Mouse (Mus musculus): ENCODE measurements at regions not wholly inside any gene's neighbourhood (a gene's known extent, or its start where the extent isn't known, plus 50 kb on each side); places are given as distances from the start of the nearest gene placed in this dataset.

DNA sequence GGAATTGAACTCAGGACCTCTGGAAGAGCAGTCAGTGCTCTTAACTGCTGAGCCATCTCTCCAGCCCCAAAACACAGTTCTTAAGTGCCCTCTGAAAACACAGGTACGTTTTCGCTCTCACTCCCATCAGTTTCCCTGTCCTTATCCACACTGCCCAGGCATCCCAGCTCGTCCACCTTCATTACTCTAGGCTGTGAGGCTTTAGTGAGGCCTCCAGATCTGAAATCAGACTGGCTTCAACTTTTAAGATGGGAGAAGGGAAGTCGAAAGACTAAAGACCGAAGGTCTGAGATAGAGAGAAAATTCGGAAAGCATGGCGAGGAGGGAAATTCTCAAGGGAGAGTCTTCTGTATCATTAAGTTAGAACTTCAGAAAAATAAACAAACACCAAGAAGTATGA, 54.8 kb upstream of the Tet2 start:
- DNase-seq: no peak

DNA sequence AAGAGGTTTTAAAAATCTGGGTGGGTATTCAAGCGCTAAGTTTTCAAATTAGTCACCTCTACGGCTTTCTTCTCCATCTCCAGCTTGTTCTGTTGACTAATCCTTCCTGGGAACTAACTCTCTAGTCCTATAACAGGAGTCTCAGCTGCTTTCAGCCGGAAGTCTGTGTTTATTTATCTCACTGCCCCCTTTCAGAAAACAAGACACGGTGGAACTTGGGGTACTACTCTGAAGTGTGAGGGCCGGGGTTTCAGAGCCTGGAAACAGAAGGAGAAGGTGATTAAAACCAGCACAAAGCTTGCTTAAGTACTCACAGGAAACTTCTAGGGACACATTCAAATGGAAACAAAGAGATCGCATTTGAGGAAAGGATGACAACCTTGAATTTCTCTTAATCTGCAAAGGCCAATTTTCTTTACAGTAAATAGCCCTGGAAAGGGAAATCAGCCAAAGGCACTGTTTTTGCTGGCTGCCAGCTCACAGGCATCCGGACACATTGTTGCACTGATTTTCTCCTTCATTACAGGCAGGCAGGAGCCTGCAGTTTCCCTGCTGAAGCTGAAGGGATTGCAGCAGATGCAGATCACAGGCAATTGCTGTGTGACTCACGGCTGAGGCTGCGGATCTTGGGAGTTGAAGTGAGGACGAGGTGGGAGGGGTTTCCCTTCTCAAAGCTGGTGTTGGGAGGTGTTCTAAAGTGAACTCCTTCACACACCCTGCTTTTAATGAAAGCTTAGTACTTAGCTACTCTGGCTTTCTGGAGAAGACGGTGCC, 55.7 kb upstream of the Tet2 start:
- peak; percentile 71 for DNase-seq

DNA sequence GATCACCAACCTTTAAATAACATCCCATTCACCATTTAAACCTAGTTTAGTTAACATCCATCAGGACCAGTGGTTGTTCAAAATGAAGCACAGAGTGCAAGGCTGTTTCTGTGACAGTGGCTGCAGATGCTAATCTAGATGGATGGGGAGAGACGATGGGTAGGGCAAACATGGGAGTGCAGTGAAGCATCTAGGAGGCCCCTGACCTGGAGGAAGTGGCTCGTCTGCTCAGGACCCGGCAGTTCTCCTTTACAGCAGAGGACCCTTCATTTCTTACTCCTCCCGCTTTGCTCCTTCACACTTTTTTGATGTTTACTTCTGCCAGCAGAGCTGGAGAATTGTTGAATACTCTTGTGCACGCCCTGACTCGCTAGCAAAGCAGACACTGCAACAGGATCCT, 60.5 kb upstream of the Tet2 start:
- DNase-seq: no peak

DNA sequence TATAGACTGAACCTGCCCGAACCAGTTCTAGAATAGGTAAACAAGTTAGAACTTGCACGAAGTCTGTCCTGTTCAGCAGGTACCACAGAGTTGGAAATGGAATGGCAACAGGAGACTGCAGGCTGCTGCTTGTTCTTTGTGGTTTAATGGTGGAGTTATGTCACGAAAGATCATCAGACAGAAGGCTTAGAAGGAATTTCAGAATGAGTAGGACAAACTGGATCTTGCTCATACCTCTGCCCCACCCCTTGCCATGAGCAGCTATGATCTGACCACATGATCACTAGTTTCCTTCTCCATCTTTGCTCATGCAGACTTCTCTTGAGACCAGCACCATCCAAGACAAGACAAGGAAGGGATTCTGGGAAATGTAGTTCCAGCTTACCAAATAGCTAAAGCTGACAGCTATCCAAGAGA, 63.9 kb upstream of the Tet2 start:
- DNase-seq: no peak

DNA sequence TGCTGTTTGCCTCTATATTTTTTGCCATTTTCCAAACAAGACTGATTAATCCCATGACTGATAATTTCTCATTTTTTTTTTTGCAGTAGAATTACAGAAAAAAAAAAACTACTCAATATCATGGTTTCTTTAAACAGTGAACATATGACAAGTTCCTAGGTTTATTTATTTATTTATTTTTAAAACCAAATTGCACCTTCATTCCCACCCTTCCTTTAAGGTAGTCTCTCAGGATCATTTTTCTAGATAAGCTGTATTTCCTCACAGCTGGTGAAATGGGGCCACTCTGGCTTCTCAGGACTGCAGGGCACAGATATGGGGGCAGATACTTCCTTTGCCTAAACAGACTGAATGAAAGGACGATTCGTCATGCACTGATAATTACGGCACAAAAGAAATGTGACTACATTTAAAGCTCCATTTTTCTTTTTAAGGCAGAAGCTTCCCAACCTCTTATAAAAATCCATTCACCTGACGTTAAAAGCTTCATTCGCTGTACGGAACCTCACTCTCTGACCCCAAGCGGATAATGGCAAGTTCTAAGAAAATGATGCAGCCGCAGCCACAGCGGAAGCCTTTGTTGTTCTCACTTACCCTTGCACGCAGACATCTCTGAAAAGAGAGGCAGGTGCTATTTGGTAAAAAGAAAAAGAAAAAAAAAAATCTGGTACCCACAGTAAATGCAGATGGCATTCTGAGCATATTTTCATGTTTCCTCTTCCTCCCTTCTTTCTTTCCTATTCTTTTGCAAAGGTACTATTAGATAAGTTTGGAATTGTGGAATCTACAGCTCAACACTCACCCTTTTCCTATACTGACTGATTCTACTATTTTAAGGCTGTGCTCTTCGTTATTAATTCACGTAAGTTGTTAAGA, 69.1 kb upstream of the Tet2 start:
- no peak for DNase-seq

DNA sequence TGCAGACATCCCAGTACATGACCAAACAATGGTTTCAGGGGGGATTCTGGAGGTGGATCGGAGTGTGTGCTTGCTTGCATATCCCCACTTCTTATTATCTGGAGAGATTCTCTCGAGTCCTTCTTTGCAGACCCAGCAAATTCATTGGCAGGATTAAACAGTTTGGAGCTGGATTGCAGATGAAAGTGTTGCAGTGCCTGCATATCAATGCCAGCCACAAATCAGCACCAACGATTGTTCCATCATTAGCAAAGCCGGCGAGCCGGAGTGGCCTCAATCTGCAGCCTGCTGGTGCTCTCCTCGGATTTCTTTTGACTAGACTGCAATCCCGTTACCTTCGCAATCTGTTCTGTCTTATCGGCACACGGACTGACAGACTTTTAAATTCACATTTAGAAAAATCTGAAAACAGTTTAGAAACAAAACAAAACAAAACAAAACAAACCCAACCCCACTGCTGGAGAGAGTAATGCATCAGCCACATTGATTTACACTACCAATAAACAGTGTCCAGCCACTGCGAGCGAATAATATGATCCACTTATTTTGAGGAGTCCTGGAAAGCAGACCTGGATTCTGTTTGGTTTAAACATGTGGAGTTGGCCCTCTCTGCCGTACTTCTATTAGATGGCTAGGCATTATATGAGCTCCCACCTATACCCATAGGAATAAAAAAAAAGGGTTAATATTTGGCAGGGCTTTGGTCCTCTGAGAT, 69.9 kb upstream of the Tet2 start:
- DNase-seq: no peak

DNA sequence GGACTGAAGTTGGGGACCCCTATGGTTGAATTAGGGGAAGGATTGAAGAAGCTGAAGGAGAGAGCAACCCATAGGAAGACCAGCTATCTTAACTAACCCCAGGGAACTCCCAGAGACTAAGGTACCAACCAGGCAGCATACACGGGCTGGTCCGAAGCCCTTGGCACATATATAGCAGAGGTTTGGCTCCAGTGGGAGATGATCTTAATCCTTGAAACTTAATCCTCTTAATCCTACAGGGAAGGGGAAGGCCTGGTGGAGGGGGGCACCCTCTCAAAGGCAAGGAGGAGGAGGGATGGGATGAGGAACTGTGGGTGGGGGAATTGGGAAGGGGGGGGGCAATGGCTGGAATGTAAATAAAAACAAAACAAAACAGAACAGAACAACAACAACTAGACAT, 72.1 kb upstream of the Tet2 start:
- no peak for DNase-seq

DNA sequence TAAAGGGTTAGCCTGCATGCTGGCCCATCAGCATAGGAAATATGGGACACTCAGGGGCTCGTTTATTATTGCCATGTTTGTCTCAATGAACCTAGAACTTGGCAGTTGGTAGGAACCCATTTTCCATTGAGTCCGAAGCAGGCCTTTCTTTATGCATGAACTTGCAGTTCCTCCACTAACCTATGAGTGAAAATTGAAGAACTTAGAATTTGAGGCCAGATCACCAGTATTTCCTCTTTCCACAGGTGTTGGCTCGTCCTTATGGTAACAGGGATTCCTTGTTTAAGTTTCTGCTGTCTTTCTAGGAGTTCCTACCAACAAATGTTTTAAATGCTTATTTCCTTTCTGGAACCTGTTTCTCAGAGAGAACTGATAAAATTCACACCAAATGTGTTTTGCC, 73.6 kb upstream of the Tet2 start:
- no peak for DNase-seq

DNA sequence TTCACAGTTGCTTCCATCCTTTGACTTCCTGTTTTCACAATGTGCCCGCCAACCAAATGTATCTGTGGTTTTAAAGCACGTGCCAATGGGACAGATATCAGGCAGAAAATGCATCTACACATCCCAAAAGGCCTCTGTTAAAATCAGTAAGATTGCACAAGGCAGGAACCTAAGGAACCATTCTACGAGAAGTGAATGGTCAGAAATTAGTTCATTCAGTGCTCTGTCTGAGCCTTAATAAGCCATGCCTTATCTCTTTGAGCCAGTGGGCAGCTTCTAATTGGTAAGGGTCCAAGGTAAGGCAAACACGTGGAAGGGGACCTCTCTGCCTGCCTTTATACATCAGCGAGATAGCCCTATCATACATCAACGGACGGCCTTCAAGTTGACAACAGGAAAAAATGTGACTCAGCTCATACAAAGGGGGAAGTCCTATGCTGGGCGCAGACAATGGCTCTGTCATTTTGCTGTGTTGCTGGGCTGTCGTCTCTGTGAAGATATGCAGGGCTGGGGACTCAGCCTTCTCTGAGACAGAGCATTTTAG, 78.3 kb upstream of the Tet2 start:
- DNase-seq: no peak

DNA sequence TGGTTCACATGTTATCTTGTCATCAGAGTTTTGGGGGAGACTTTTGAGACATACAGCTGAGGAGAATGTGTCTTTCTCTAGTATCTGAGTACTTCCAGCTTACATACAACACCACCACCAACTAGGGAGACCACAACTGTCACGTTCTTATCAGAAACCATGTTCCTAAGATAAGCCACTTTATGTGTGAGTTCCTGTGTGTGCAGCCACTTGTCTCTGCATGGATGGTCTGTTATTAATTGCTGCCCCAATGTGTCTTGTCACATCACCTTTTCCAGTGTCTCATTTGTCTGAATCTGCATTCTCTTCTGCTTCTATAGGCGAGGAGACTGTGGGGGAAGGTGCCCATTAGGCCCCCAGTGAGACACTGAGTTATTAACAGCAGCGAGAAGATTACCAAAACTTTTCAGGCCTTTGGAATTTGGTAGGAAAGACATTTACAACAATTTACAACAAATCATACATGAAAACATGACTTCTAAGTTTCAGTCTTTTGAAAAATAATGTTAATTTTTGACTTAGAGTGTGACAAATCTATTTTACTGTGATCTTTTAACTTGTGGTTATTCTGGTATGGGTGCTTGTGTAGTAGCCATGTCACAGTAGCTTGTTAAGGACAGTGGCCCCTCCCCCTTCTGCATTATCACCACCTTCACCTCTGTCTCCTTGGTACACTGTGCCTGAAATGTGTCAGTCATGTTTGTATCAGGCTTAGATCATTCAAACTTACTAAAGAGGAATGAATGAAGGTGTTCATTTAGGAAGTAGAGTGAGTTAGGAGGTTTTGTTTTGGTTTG, 79.3 kb upstream of the Tet2 start:
- no peak for DNase-seq

DNA sequence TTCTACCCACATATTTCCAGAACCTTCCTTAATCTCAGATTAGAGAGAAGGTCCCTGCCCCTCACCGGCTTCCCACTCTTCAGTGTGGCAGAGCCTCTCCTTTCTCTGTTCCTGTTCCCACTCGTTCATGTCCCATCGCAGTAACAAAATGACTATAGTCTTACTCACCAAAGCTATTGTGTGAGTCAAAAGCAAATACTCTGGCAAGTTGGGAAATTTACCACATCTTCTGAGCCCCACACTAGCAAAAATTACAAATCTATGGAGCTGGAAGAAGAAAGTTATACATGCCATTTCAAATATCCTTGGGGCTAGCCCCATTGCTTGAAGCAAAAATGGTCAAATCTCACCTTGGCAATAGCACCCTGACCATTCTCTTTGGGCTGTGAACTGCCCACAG, 80.1 kb upstream of the Tet2 start:
- no peak for DNase-seq

DNA sequence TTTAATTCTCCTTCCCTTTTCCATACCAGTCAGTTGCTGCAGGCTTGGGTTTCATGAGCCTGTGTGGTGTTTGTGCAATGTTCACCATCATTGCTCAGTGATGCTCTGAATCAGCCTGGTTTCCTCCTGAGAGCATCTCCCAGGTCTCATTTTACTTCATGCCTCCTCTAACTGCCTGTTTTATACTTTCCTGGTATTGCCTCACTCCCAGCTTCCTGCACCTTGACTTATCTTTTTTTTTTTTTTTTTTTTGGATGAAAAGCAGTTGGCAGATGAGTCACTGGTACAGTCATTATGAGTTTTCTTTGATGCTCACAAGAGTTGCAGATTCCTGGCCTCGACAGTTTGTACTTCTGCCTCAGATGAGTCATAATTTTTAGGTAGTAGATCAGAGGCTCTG, 81.5 kb upstream of the Tet2 start:
- no peak for DNase-seq

DNA sequence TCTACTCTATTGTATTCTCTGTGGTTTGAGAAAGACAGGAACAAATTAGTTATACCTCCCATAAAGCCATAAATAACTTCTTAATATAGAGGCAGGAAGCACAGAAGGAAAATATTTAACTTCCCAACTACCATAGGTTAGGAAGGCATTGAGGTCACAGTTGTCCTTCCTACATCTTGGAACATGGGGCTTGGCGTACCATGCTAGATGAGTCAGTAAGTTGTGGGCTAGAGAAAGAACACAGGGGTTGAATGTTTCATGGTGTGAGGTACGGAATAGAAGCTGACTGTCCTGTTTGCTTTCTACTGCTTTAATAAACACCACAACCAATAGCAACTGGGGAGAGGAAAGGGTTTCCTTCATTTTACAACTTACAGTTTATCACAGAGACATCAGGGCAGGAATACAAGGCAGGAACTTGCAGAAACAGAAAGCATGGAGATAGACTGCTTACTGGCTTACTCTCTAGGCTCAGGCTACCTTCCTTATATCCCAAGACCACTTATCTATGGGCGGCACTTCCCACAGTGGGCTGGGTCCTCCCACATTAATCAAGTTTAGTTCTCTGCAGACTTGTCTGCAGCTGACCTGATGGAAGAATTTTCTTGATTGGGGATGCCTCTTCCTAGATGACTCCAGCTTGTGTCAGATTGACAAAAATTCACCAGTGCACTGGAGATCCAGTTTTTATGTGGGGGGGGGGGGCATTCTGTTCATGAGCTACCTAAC, 82.3 kb upstream of the Tet2 start:
- DNase-seq: no peak

DNA sequence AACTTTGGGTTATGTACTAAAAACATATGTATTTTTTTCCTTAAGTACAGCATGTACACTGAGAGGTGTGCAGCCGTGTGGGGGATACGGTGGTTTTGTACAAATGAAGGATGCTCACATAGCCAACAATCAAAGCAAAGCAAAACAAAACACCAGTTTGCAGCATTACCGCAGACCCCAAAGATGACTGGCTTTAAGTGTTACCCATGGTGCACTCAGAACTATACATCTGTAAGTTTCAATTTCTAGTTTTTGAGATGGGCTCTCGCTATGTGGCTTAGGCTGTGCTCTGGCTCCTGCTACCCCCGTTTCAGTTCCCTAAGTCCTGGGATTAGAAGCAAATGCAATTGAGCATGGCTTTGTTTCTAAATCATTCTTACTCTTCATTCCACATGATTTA, 89.4 kb upstream of the Tet2 start:
- DNase-seq: no peak

DNA sequence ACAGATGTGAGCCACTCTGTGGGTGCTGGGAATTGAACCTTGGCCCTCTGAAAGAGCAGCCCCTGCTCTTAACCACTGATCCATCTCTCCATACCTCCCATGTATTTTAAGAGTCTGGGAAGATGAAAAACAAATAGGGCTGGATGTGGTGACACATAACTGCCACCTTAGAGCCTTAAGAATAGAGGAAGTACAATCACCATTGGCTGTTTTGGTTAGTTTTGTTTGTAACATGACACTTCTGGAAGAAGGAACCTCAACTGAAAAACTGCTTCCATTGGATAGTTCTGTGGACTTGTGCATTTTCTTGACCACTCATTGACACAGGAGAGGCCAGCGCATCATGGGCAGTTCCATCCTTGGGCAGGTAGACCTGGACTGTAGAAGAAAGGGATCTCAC, 100.7 kb upstream of the Tet2 start:
- DNase-seq: no peak

DNA sequence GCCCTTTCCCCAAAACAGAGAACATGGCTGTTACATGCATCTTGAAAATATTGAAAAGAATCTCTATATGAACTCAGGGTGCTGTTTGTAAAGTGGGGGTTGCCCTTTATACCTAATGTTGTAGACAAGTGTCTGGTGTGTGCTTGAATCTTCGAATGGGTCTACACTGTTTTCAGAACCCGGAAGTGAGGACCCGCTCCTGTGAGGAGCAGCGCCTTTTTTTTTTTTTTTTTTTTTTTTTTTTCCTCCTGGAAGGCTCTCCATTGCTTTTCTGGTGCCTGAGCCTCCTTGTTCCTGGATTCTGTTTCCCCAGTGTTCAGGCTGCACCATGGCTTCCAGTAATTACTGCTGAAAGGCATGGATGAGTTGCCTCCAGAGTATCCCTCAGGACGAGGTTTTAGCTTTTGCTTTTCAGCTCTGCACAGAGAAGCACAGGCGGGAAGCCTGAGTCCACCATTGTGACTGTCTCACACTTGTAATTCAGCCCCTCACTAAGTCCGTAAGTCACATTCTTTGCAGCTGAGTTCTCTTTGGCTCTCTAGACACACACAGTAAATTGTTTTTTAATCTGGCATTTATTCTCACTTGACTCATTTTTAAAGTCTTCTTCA, 101.6 kb upstream of the Tet2 start:
- no peak for DNase-seq

DNA sequence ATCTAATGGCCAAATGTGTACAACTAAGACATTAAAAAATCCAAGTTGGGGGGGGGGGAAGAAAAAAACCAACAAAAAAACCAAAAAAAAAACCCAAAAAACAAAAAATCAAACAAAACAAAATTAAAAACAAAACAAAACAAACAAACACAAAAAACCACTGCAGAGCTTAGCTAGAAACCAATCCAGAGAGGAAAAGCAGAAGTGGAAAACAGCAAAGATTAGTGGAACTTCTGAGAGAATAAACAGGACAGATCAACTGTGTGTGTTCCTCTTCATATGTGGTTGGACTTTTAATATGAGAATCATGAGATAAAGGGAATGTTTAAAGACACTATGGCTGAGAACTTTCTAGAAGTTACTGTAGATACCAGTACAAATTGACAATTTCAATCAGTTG, 105.1 kb upstream of the Tet2 start:
- no peak for DNase-seq

DNA sequence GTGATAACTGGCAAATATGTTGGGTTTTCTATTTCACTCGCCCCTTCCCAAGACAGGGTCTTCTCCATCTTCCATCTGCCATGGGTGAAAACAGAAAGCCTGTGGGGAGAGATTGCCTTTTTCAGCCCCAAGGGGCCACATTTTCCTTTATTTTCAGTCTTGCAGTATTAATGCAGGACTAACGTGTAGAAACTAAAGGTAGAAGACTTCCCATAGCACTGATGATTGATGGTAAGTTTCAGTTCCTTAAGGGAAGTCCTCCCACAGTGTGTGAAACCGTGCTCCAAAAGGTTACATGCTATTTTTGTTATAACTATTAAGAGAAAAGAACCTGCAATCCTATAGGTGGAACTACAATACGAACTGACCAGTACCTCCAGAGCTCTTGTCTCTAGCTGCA, 107.1 kb upstream of the Tet2 start:
- no peak for DNase-seq

DNA sequence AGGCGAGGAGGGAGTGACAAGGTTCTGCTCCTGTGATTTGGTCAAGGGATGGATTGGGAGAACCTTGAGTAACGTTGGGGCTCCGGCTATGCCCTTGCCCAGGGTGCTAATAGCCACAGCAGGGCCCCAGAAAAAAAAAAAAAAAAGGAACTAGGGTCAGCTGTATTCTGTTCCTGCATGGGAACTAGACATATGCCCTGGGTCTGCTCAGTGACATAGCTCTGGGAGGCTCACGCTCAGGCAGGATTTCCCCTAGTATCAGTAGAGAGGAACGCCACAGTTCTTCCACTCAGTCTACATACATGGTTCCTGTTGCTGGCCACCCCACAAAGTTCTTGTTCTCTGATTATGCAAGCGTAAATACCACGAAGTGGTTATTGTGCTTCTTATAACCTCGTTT, 114.8 kb upstream of the Tet2 start:
- no peak for DNase-seq

DNA sequence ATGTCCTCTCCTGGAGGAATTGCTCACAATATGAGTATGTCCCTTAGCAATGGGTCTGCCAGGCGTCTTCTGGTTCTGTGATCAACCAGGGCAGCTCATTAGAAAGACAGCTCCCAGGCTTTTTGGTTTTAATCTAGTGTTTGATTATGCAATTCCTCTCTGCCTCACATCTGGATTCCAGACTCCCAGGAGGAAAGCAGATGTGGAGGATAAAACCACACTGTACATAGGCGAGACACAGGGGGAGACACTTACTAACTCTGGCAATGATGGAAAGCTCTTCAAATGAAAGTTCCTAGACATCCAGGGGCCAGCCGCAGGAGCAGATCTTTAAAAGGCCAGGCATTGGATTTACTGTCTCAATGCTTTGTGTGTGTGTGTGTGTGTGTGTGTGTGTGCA, 116.4 kb upstream of the Tet2 start:
- no peak for DNase-seq

DNA sequence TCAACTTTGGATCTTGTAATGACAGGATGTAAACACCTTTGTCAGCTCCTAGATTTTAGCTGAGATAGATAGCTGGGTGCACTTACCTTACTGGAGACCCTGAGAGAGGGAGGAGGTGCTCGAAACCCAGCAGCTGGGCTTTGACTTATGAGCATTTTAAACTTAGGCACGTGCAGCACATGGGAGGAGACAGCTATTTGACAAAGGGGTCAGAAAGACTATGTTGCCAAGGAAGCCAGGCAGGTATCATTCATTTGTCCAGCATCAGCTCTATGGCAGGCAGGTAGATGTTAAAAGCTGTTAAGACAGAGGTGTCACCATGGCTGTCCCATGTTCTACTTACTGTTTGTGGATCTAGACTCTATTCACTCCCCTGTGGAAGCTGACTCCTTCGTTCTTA, 120.0 kb upstream of the Tet2 start:
- no peak for DNase-seq

Measured in lung, postnatal 10 days (tissue).